Mouse (Mus musculus): ENCODE results near the gene Foxo1.

DNA sequence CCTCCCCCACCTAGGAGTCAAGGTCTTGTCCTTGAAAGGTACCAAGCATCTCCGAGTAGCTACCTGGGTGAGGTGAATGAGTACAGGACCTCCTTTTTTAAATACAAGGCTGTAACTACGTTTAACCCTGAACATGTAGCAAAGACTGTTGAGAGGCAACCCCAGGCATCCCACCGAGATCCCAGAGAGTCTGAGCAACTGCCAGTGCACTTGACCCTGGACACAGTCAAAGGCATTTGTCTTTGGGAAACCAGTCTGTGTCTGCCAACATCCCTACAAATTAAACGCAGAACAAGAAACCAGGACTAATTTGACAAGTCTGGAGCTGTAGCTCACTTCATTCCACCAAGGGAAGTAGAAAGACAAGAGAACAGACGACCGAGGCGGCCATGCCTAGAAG, 86.1 kb downstream of the Foxo1 start:
- TF ChIP-seq CTCF (IDR thresholded peaks at IDR 0.05; ENCODE audit: low read depth) (no peak), EP300 (IDR thresholded peaks at IDR 0.05; ENCODE audit: low read depth) (no peak)

Data from liver, postnatal 0 days (tissue).